Mouse (Mus musculus): Measurements from ENCODE around the gene Thrsp.

Gene Thrsp

GRCm38 (mm10) chr7:97418717-97419116 is 1.2 kb upstream of the Thrsp start:
- no peak for DNase-seq (ENCODE audit: low spot score in 2 of 2)

GRCm38 (mm10) chr7:97416473-97416872 is 1.1 kb downstream of the Thrsp start:
- DNase-seq (ENCODE audit: low spot score in 2 of 2): no peak

- no peak for DNase-seq (ENCODE audit: low spot score in 2 of 2)
These were observed 2.4 kb downstream of the Thrsp start for GRCm38 (mm10) chr7:97414915-97415687.

GRCm38 (mm10) chr7:97414426-97414825 is 3.1 kb downstream of the Thrsp start:
- no peak for DNase-seq (ENCODE audit: low spot score in 2 of 2)

- DNase-seq (ENCODE audit: low spot score in 2 of 2): no peak
These were observed 3.5 kb downstream of the Thrsp start for GRCm38 (mm10) chr7:97413981-97414380.

- DNase-seq (ENCODE audit: low spot score in 2 of 2): no peak
These were observed 6.0 kb downstream of the Thrsp start for GRCm38 (mm10) chr7:97411575-97411974.

- DNase-seq (ENCODE audit: low spot score in 2 of 2): no peak
These were observed 6.4 kb downstream of the Thrsp start for GRCm38 (mm10) chr7:97411106-97411505.

GRCm38 (mm10) chr7:97407145-97407544 is 10.4 kb downstream of the Thrsp start:
- no peak for DNase-seq (ENCODE audit: low spot score in 2 of 2)

- peak; percentile 70 to 75 for DNase-seq (ENCODE audit: low spot score in 2 of 2)
These were observed 17.4 kb downstream of the Thrsp start, which contains the start of gene Ndufc2 for GRCm38 (mm10) chr7:97399960-97400715. TSS of gene Ndufc2 (plus strand) at chr7:97400003.

GRCm38 (mm10) chr7:97398943-97399342 is 18.6 kb downstream of the Thrsp start:
- DNase-seq (ENCODE audit: low spot score in 2 of 2): no peak

GRCm38 (mm10) chr7:97394375-97394774 is 23.2 kb downstream of the Thrsp start:
- DNase-seq (ENCODE audit: low spot score in 2 of 2): no peak

- no peak for DNase-seq (ENCODE audit: low spot score in 2 of 2)
These were observed 25.5 kb downstream of the Thrsp start for GRCm38 (mm10) chr7:97392079-97392445.

GRCm38 (mm10) chr7:97391293-97392078 is 26.0 kb downstream of the Thrsp start:
- DNase-seq (ENCODE audit: low spot score in 2 of 2): no peak

GRCm38 (mm10) chr7:97388541-97388940 is 29.0 kb downstream of the Thrsp start:
- DNase-seq (ENCODE audit: low spot score in 2 of 2): no peak

GRCm38 (mm10) chr7:97387561-97388147 is 29.9 kb downstream of the Thrsp start:
- DNase-seq (ENCODE audit: low spot score in 2 of 2): no peak

GRCm38 (mm10) chr7:97386806-97387370 is 30.6 kb downstream of the Thrsp start:
- DNase-seq (ENCODE audit: low spot score in 2 of 2): no peak

GRCm38 (mm10) chr7:97386106-97386805 is 31.3 kb downstream of the Thrsp start:
- DNase-seq (ENCODE audit: low spot score in 2 of 2): no peak

GRCm38 (mm10) chr7:97383496-97384132 is 33.9 kb downstream of the Thrsp start:
- no peak for DNase-seq (ENCODE audit: low spot score in 2 of 2)

- DNase-seq (ENCODE audit: low spot score in 2 of 2): no peak
These were observed 34.9 kb downstream of the Thrsp start for GRCm38 (mm10) chr7:97382661-97383060.

- no peak for DNase-seq (ENCODE audit: low spot score in 2 of 2)
These were observed 36.9 kb downstream of the Thrsp start for GRCm38 (mm10) chr7:97380500-97381123.

Measured in urinary bladder, postnatal 4 days (tissue).